Mouse (Mus musculus) retina, adult 2 months (tissue): ENCODE measurements around the gene Foxn2.
"Not testable (repeated sequence)": the region's sequence is repeated elsewhere in the genome, so short reads cannot be mapped to it uniquely, and the experiment has no call there.

Experiments used
- DNase-seq: peaks from one replicate; pipeline ENCODE4 v3.0.0-alpha.2; 2012; ENCODE audit warnings: low read depth, low spot score

Foxn2 gene

DNA sequence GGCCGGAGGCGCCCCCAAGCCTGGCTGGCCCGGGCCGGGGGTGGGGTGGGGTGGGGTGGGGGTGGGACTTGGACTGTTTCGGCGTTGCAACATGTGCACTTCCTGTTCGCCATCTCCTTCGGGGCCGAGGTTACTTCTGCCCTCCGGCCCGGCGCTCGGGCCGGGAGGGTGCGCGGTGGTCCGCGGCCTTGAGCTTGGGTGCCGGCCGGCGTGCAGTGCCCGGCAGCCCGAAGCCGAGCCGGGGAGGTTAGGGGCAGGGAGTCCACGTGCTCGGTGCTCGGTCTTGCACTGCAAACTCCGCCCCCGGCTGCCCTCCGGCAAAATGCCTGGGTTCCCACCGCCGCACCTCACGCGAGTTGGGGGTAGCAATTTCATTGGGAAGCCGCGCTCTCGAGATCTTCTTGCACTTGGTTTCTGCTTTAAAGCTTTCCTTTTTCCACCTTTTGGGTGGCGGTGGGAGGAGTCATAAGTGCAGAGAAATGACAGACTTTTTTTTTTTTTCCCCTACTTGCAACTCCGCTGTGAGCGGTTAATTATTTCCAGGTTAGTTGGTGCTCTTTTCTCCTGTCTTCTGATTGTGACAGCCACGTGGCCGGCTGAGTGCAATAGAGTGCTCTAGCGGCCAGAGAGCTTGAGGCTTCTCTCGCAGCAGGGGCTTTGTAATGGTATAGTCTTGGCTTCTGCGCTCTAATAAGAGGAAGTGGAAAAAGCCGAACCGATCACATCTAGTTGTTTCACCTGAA is 1.1 kb downstream of the Foxn2 start:
- DNase-seq = peak; percentile 33

DNA sequence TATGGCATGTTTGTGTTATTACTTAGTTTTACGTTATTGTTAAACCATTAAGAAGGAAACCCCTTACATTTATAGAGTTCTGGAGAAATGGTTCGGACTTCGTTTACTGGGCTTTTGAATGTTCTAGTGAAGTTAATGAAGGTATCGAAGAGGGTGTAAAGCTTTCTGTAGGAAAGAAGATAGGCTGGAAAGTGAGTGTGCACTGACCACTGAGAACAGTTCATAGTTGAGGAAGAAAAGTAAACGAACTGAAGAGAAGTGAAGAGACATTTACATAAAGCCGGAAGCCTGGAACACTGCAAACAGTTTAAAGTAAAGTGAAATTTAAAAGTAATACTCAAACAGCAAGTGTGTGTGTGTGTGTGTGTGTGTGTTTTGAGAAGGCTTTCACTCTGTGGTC is 2.1 kb downstream of the Foxn2 start:
- no peak for DNase-seq

GRCm38 (mm10) chr17:88443186-88443585 is 2.7 kb downstream of the Foxn2 start:
- no peak for DNase-seq

DNA sequence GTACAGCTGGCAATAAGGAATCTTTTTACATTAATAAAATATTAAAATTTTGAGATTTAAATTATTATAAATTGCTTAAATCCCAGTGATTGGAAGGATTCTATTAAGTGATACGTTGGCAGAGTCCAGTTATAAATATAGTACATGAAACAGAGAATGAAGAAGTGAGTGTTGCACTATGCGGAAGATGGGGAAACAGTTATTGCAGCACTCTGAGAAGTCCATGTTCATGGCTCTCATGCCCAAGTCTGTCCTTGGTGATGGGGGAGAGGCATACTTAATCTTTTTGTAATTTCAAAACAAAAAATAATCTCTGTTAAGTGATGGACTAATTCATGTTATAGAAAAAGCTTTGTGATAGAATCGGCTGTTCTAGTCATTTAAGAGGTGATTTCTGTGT is 17.6 kb downstream of the Foxn2 start:
- no peak for DNase-seq

DNA sequence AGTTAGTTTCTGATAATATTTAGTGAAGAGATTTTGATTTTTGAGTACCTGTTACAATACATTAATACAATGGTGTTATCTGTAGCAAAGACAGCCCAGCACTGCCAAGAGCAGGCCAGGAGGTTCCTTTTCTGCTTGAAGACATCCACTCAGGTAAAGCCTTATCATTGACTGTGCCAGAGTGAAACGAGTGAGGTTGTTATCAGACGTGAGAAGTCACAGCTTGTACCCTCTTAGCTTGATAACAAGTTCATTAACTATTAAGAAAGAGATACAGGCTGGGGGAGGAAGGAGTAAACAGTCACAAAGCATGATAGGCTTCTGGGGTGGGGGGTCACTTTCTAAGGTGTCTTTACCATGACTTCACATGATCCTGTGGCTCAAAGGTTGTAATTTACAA is 19.0 kb downstream of the Foxn2 start:
- no peak for DNase-seq

DNA sequence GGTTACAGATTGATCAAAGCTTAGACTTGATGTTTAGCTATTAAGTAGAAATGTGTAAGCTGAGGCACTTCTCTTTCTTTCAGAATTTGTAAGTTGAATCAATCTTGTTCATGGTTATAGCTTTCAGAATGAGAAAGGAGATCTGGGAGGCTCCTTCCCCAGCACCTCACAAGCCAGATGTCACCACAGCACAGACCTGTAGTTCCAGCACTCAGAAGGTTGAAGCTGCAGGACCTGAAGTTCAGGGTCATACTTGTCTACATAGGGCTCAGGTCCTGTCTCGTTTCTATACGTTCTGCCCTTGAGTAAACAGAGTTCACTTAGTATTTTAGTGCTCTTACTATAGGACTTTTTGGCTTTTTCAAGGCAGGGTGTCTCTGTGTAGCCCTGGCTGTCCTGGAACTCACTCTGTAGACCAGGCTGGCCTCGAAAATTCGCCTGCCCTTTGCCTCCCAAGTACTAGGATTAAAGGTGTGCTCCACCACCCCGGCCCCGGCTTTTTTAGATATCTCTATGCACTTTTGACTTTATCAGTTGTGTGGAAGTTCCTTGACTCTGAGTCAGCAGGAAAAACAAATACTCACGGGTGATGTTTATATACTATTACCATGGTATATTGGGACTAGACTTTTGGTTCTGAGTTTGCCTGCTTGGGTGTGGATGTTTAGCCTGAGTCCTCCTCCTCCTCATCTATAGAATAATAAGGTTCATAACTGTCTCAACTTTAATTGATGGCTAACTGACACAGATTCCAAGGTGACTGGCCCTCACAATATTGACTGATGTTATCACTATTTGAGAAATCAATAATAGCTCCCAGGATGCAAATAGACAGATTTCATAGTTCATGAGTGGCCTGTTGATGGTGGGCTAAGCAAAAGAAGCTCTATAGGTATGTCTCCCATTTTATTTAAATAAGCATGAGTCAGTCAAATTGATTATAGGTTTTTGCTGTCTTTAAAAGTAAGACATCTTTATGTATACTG is 19.7 kb downstream of the Foxn2 start:
- no peak for DNase-seq

GRCm38 (mm10) chr17:88462658-88463057 is 22.1 kb downstream of the Foxn2 start:
- no peak for DNase-seq

GRCm38 (mm10) chr17:88466591-88466990 is 26.1 kb downstream of the Foxn2 start:
- DNase-seq = no peak

- DNase-seq = peak; percentile 64
Observed at GRCm38 (mm10) chr17:88467696-88468095, 27.2 kb downstream of the Foxn2 start.

DNA sequence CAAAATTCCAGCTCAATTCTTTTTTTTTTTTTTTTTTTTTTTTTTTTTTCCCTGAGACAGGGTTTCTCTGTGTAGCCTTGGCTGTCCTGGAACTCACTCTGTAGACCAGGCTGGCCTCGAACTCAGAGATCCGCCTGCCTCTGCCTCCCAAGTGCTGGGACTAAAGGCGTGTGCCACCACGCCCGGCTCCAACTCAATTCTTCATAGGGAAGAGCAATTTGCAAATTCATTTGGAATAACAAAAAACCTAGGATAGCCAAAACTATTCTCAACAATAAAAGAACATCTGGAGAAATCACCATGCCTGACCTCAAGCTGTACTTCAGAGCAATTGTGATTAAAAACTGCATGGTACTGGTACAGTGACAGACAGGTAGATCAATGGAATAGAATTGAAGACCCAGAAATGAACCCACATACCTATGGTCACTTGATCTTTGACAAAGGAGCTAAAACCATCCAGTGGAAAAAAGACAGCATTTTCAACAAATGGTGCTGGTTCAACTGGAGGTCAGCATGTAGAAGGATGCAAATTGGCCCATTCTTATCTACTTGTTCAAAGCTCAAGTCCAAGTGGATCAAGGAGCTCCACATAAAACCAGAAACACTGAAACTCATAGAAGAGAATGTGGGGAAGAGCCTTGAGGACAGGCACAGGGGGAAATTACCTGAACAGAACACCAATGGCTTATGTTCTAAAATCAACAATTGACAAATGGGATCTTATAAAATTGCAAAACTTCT is 28.3 kb downstream of the Foxn2 start:
- DNase-seq = not testable (repeated sequence)

GRCm38 (mm10) chr17:88473766-88474165 is 33.3 kb downstream of the Foxn2 start:
- DNase-seq = no peak

DNA sequence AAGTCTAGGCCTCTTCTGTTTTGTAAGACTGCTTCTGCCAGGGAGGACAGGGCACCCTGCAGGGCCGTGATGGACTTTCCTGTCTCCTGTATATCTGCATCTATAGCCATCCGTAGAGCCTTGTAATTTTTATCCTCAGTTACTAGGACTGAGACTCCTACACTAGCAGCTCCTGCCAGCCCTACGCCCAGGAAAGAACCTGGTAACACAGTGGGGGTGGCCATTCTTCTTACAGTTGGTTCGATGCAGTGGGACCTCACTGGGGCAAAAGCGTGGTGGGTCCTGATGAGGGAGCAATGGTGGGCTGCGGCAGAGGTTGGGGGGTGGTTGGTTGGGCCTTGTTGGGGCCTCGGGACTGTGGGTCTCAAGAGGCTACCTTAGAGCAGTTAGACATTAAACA is 36.7 kb downstream of the Foxn2 start:
- DNase-seq = no peak

- DNase-seq = no peak
Observed at GRCm38 (mm10) chr17:88477699-88478098, 37.2 kb downstream of the Foxn2 start.

DNA sequence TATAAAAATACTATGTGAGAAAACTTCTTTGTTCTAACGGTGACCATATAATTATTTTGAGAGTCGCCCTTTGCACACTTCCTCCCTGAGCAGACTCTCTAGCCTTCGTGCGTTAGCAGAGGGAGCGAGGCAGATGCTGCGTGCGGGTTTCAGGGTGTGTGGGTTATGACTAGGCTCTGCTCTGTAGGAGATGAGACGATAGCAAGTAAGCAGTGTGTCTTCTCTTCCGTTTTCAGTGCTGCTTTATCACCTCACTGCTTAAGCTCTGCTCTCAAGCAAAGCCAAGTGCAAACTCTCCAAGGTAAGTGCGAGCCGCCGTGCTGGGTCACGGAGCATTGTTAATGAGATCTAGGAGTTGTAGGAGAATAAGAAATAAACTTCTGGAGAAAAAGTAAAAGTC is 38.5 kb downstream of the Foxn2 start:
- no peak for DNase-seq

- DNase-seq = no peak
Observed at GRCm38 (mm10) chr17:88480369-88480768, 39.9 kb downstream of the Foxn2 start.

DNA sequence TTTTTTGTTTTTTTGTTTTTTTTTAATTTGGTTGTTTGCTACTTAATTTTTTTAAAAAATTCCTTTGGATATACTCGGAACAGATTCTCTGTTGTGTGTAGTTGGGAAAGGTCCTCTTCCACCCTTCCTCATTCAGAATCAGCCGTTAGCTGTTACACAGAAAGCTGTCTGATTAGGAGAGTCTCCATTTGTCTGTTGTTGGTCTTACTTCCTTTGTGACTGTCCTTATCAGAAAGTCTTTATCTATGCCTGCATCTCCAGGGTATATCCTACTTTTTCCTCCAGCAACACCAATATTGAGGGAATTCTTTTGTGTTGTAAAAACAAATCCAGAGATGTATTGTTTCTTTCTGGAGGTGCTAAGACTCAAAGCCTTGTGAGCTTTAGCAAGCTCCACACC is 40.6 kb downstream of the Foxn2 start:
- no peak for DNase-seq

DNA sequence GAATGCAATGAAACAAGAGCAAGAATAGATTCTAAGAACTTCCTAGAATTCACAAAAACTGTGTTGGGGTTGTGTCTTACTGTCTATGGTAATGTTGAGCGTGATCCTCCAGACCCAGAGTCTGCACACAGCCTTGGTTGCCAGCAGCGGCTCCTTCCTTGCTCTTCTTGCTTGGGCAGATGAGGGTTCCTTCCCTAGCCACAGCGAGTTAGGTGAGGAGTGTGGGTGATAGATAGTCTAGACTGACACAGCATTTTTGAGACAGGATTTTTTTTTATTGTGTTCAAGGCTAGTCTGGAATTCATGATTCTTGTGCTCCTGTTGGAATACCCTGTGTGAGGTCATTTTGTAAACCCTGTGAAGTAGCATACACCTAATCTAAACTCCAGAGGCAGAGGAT is 41.1 kb downstream of the Foxn2 start:
- DNase-seq = no peak

GRCm38 (mm10) chr17:88484539-88484938 is 44.0 kb downstream of the Foxn2 start:
- DNase-seq = no peak

DNA sequence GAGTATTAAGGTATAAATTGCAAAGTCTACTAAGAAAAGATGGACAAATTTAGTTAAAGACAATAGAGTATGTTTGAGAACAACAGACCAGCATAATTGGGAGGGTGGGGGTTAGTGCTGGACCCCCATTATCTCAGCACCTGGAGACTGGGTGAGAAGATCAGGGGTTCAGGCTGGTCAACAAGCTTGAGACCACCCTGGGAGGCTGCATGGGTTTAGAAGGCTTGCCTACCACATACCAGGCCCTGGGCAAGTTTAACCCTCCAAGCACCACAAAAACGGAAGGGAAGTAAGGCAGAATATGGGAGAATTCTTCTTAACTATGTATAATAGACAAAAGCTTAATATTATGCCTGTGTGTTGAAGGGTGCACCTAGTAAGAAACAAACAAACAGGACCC is 44.4 kb downstream of the Foxn2 start:
- no peak for DNase-seq

DNA sequence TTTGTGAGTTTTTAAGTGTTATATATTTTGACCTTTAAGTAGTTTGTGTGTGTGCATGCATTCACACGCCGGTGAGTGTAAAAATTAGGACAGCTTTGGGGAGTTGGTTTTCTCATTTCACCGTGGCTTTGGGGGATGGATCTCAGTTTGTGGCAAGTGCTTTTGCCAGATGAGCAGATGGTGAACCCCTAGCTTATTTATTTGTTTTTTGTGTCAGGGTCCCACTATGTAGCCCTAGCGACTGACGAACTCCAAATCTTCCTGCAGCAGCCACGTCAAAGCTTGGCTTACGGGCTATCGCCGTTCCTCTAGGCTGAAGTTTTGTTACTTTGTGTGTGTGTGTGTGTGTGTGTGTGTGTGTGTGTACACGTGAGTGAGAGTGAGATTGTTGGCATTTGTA is 50.0 kb downstream of the Foxn2 start:
- DNase-seq = no peak

GRCm38 (mm10) chr17:88491366-88492106 is 51.0 kb downstream of the Foxn2 start:
- DNase-seq = no peak
